Mouse (Mus musculus): ENCODE data around the gene Rab34.

GRCm38 (mm10) chr11:78183884-78184514, 4.2 kb upstream of the Rab34 start:
- no peak for TF ChIP-seq CTCF (IDR thresholded peaks at IDR 0.05; ENCODE audit: low read depth)
- TF ChIP-seq EP300 (IDR thresholded peaks at IDR 0.05; ENCODE audit: low read depth), result no peak

Data from heart, postnatal 0 days (tissue).